Mouse (Mus musculus) lung, postnatal 0 days (tissue): ENCODE results near the gene Jam3.
"Not testable (repeated sequence)": the region's sequence is repeated elsewhere in the genome, so short reads cannot be mapped to it uniquely, and the experiment has no call there.

Source experiments
- CTCF ChIP-seq: IDR thresholded peaks from 2 replicates; pipeline ENCODE4 v1.5.1; 2016; ENCODE audit warnings: antibody characterized with exemption, mild to moderate bottlenecking
- EP300 ChIP-seq: IDR thresholded peaks from 2 replicates; pipeline ENCODE4 v1.6.1; 2016; ENCODE audit warnings: antibody characterized with exemption, mild to moderate bottlenecking, control low read depth

DNA sequence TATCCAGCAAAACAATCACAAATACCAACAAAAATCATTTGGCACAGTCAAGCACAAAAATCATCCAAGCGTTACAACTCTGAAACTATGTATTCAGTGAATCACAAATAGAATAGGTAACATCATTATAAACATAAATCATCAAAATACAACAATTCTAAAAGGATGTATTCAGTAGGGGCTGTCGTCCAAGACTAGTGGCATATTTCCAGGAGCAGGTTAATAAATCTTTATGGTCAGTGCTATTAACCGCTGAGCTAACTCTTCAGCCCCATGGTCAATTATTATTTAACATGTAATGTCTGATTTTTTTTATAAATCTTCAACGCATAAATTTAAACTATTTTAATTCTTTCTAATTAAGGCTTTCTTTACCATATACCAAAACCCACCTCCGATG, 8.4 kb upstream of the Jam3 start:
- not testable (repeated sequence) for TF ChIP-seq CTCF, EP300
